Mouse (Mus musculus): ENCODE data around the gene Camta1. TPM values are rescaled to one million over a fixed set of nuclear protein-coding genes. Genes with fewer than 3 reads are reported as not detected.

Camta1 gene
- polyA plus RNA-seq, 1 experiment, result 155 TPM

DNA sequence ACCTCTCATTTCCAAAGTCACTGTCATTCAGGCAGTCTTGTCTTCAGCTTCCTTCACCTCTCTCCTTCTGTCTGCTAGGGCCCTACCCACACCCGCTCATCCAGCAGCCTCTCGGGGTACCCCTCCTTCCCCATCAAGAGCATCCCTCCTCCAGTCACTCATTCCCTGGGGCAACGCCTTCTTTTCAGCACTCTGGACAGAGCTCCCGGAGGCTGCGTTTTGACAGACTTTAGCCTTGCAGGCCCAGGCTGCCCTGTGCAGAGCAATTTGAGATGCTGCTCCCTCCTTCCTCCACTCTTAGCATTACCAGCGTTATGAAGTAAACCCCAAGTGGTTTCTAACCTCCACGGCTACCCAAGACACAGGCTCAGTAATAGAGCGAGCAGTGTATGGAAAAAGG is 675.2 kb downstream of the Camta1 start:
- TF ChIP-seq CTCF (IDR thresholded peaks at IDR 0.05; ENCODE audit: borderline replicate concordance, insufficient read depth, low read depth, low read length) (no peak), POLR2A (IDR thresholded peaks at IDR 0.05; ENCODE audit: borderline replicate concordance, insufficient read depth, low read length) (no peak)
- Histone ChIP-seq H3K27ac (ENCODE audit: insufficient read depth, low read length) (no peak overlapping the region), H3K27me3 (ENCODE audit: control insufficient read depth, insufficient read depth, low read length) (no peaks in the 10 kb centered on the region), H3K4me1 (ENCODE audit: control insufficient read depth, insufficient read depth, low read length) (no peaks in the 10 kb centered on the region), H3K4me3 (replicated peaks; ENCODE audit: insufficient read depth, low read depth, low read length) (no peak overlapping the region)
- WGBS, result 54% methylated on average over 8 of the region's 8 CpGs
- DNase-seq, result no peak

DNA sequence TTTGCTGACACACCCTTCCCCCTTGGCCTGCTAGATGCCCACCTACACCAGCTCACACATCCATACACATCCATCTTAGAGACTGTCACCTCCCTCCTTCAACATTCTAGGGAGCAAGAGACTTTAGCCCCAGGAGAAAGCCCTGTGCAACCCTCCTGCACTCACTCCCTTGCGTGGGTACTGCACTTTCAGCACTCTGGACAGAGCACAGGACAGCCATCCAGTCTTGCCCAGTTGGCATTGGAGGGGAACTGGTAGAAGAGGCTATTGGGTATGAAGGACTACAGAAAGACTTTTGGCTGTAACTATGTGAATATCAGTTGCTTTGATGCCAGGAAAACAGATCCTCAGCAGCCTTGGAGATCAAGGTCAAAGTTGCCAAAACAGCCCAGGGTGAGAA is 675.9 kb downstream of the Camta1 start:
- WGBS, result 64% methylated on average over 1 of the region's 1 CpGs
- DNase-seq, result no peak
- no peaks in the 10 kb centered on the region for H3K27me3 ChIP-seq (ENCODE audit: control insufficient read depth, insufficient read depth, low read length)
- peaks cover 1% of the 10 kb centered on the region; the same call in 1 of the 2 replicates for H3K4me1 ChIP-seq (ENCODE audit: control insufficient read depth, insufficient read depth, low read length)
- H3K4me3 ChIP-seq (replicated peaks; ENCODE audit: insufficient read depth, low read depth, low read length), result no peak overlapping the region
- no peak overlapping the region for H3K27ac ChIP-seq (ENCODE audit: insufficient read depth, low read length)
- TF ChIP-seq CTCF (IDR thresholded peaks at IDR 0.05; ENCODE audit: borderline replicate concordance, insufficient read depth, low read depth, low read length) (no peak), POLR2A (IDR thresholded peaks at IDR 0.05; ENCODE audit: borderline replicate concordance, insufficient read depth, low read length) (no peak)

DNA sequence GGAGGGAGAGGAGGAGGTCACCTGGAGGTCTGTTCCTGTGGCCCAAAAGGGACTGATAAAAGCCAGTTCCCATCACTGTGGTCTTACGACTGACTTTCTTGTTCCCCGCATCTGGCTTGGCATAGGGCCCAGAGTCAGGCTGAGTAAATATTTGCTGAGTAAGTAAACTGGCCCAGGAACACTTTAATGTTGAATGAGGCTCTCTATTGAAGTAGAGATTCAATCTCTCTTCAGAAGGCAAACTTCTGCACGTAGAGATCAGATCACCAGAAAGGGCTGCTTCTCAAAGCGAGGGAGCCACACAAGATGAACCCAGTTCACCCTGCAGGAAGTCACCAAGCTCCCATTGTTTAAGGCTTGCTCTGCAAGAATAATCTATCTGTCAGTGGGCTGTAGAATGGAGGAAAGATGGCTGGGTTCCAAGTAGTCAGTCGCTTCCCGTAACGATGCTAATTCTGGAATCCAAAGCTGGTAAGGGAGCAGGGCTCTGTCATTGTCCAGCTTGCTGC is 681.2 kb downstream of the Camta1 start:
- Histone ChIP-seq H3K4me1 (ENCODE audit: control insufficient read depth, insufficient read depth, low read length) (peaks cover 12% of the 10 kb centered on the region; the same call in 1 of the 2 replicates), H3K27ac (ENCODE audit: insufficient read depth, low read length) (no peak overlapping the region), H3K27me3 (ENCODE audit: control insufficient read depth, insufficient read depth, low read length) (no peaks in the 10 kb centered on the region), H3K4me3 (replicated peaks; ENCODE audit: insufficient read depth, low read depth, low read length) (no peak overlapping the region)
- no peak for DNase-seq
- no peak for TF ChIP-seq POLR2A (IDR thresholded peaks at IDR 0.05; ENCODE audit: borderline replicate concordance, insufficient read depth, low read length)
- TF ChIP-seq CTCF (IDR thresholded peaks at IDR 0.05; ENCODE audit: borderline replicate concordance, insufficient read depth, low read depth, low read length), result no peak
- 38% methylated on average over 7 of the region's 7 CpGs for WGBS

- H3K4me3 ChIP-seq (replicated peaks; ENCODE audit: insufficient read depth, low read depth, low read length), result no peak overlapping the region
- 80% methylated on average over 3 of the region's 3 CpGs for WGBS
Observed at GRCm38 (mm10) chr4:151179639-151180038, 682.0 kb downstream of the Camta1 start.

GRCm38 (mm10) chr4:151178970-151179378 is 682.7 kb downstream of the Camta1 start:
- Histone ChIP-seq H3K4me3 (replicated peaks; ENCODE audit: insufficient read depth, low read depth, low read length) (no peak overlapping the region), H3K27ac (ENCODE audit: insufficient read depth, low read length) (no peak overlapping the region), H3K4me1 (ENCODE audit: control insufficient read depth, insufficient read depth, low read length) (peaks cover 12% of the 10 kb centered on the region; the same call in 1 of the 2 replicates), H3K27me3 (ENCODE audit: control insufficient read depth, insufficient read depth, low read length) (no peaks in the 10 kb centered on the region)
- TF ChIP-seq POLR2A (IDR thresholded peaks at IDR 0.05; ENCODE audit: borderline replicate concordance, insufficient read depth, low read length) (no peak), CTCF (IDR thresholded peaks at IDR 0.05; ENCODE audit: borderline replicate concordance, insufficient read depth, low read depth, low read length) (no peak)
- WGBS, result 32% methylated on average over 8 of the region's 8 CpGs
- DNase-seq, result peak in 1 of 2 experiments; percentile 50

More at GRCm38 (mm10) chr4:151179639-151180038, 682.0 kb downstream of the Camta1 start:
- Histone ChIP-seq H3K4me1 (ENCODE audit: control insufficient read depth, insufficient read depth, low read length) (peaks cover 12% of the 10 kb centered on the region; the same call in 1 of the 2 replicates), H3K27me3 (ENCODE audit: control insufficient read depth, insufficient read depth, low read length) (no peaks in the 10 kb centered on the region), H3K27ac (ENCODE audit: insufficient read depth, low read length) (no peak overlapping the region)
- no peak for DNase-seq
- TF ChIP-seq CTCF (IDR thresholded peaks at IDR 0.05; ENCODE audit: borderline replicate concordance, insufficient read depth, low read depth, low read length) (no peak), POLR2A (IDR thresholded peaks at IDR 0.05; ENCODE audit: borderline replicate concordance, insufficient read depth, low read length) (no peak)

- no peak for TF ChIP-seq POLR2A (IDR thresholded peaks at IDR 0.05; ENCODE audit: borderline replicate concordance, insufficient read depth, low read length)
- Histone ChIP-seq H3K27me3 (ENCODE audit: control insufficient read depth, insufficient read depth, low read length) (no peaks in the 10 kb centered on the region), H3K27ac (ENCODE audit: insufficient read depth, low read length) (no peak overlapping the region), H3K4me1 (ENCODE audit: control insufficient read depth, insufficient read depth, low read length) (peaks cover 3% of the 10 kb centered on the region), H3K4me3 (replicated peaks; ENCODE audit: insufficient read depth, low read depth, low read length) (no peak overlapping the region)
- 57% methylated on average over 8 of the region's 8 CpGs for WGBS
- DNase-seq, result no peak
Observed at GRCm38 (mm10) chr4:151172526-151172925, 689.1 kb downstream of the Camta1 start.

DNA sequence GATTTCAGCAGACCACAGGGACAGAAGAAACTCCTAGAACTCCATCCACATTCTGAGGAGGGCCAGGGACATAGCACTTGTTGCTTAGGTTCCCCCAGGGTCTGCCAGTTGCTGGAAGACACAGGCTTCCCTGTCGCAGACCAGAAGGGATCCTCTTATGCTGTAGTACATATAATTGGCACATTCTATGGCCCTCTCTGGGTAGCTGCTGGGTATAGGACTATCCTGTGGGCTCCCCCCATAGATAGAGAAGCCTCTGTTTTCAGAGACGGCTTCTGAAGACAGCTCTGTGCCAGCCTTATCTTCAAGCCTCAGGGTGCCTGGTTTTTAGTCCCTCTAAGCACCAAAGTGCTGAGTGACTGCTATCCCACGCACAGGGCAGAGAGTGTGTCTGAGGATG is 690.6 kb downstream of the Camta1 start:
- no peak for DNase-seq
- H3K4me3 ChIP-seq (replicated peaks; ENCODE audit: insufficient read depth, low read depth, low read length), result no peak overlapping the region
- H3K27me3 ChIP-seq (ENCODE audit: control insufficient read depth, insufficient read depth, low read length), result no peaks in the 10 kb centered on the region
- H3K27ac ChIP-seq (ENCODE audit: insufficient read depth, low read length), result no peak overlapping the region
- peaks cover 4% of the 10 kb centered on the region for H3K4me1 ChIP-seq (ENCODE audit: control insufficient read depth, insufficient read depth, low read length)
- WGBS, result 84% methylated on average over 3 of the region's 3 CpGs
- no peak for TF ChIP-seq POLR2A (IDR thresholded peaks at IDR 0.05; ENCODE audit: borderline replicate concordance, insufficient read depth, low read length)
- TF ChIP-seq CTCF (IDR thresholded peaks at IDR 0.05; ENCODE audit: borderline replicate concordance, insufficient read depth, low read depth, low read length), result no peak

- peaks cover 8% of the 10 kb centered on the region for H3K4me1 ChIP-seq (ENCODE audit: control insufficient read depth, insufficient read depth, low read length)
- no peak overlapping the region for H3K27ac ChIP-seq (ENCODE audit: insufficient read depth, low read length)
- no peak for TF ChIP-seq POLR2A (IDR thresholded peaks at IDR 0.05; ENCODE audit: borderline replicate concordance, insufficient read depth, low read length)
- TF ChIP-seq CTCF (IDR thresholded peaks at IDR 0.05; ENCODE audit: borderline replicate concordance, insufficient read depth, low read depth, low read length), result no peak
- 62% methylated on average over 18 of the region's 18 CpGs for WGBS
- DNase-seq, result no peak
- no peaks in the 10 kb centered on the region for H3K27me3 ChIP-seq (ENCODE audit: control insufficient read depth, insufficient read depth, low read length)
- H3K4me3 ChIP-seq (replicated peaks; ENCODE audit: insufficient read depth, low read depth, low read length), result no peak overlapping the region
Observed at GRCm38 (mm10) chr4:151170658-151171057, 691.0 kb downstream of the Camta1 start.
